Mouse (Mus musculus) testis, postnatal 10 days (tissue): Measurements from ENCODE around the gene Trappc2l.
"Not testable (repeated sequence)": the region's sequence is repeated elsewhere in the genome, so short reads cannot be mapped to it uniquely, and the experiment has no call there.

ENCODE experiments used
- DNase-seq: peaks from one replicate; pipeline ENCODE4 v3.0.0; 2021; ENCODE audit warnings: low spot score

Gene Trappc2l

GRCm38 (mm10) chr8:122611295-122612133, at the start of gene Trappc2l, which contains the start of gene Galns:
TSS of gene Trappc2l (plus strand) at chr8:122611640.
TSS of gene Galns (minus strand) at chr8:122611463.
- DNase-seq = peak; percentile 98

DNA sequence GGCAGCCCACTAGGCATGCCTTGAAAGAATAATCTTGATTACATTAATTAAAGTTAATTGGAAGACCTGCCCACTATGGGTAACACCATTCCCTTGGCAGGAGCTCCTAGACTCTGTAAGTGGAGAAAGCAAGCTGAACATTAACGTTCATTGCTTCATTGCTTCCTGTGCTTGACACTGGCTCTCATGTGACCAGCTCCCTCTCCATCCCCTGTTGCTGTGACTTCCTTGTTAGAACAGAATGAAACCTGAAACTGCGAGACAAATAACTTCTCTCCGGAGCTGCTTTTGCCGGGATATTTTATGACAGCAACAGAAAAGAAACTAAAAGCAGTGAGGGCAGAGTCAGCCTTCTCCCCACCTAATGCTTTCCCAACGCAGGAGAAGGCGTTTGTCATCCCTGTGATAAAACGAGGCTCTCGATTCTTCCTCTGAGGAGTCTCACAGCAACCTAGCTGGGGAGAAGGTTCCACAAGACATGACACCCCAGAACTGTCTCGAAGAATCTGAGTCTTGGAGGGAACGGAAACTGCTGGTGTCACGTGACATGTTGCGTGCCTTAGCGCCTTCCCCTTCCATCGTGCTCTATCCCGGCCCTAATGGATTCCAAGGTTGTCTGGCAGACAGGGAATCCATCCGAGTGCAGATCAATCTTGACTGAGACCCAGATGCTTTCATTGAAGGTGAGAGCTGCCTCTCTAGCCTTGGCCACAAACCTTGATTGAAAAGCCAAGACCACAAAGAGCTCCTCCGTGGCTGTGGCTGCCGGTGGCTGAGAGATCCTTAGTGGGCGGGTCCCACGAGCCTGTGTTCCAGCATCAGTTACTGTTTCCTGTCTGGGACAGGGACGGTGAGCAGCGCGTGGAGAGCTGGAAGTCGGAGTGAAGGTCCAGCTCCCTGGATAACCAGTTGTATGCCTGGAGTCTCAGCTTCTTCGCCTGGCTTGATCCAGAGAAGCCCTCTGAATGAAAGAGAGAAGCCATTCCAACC, 46.8 kb upstream of the Trappc2l start:
- DNase-seq = no peak

DNA sequence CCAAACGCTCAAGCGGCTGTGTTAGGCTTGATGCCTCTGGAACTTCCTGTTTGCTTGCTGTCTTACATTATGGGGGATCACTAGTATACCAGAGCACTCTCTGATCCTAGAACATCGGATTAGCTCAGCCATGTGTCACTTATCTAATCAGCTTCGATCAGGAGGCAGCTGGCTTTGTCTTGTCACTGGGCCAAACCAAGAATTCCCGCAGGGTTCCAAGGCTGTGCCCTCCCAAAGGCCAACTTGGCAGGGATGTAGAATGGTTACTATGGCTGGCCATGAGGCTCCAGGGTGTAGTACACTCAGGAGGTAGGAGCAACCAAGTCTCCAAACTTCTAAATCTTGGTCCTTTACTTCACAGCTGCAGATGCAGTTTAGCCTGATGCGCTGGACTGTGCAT, 44.7 kb upstream of the Trappc2l start:
- DNase-seq = no peak

DNA sequence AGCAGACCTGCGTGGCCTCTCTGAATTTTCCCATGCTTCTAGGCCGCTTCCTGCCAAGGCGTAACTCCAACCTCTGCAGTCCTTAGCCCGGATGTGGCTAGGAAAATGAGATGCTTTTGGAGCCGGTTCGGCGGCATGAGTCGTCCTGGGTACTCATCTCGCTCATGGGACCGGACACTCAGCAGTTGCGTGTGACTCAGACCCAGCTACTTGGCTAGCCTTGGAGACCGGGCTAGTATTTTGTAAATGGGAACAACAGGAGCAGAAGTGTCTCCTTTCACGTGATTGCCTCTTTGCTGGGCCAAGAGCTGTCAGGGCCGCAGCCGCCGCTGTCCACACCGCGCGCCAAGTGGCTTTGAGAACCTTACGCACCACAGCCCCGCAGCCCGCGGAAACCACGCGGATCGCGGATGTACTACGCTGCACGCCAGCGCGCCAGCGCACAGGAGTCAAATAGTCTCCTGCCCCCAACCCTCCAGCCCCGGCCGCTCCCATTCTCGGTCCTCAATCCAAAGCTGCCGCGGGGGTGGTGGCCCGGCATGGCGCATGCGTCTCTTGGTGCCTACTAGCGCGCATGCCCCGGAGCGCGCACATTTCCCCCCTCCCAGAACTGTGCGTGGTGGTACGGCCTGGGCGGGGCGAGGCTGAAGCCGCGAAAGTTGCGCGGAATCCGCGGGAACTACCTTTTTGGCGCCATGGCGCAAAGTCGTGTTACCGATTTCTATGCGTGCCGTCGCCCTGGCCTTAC, 43.9 kb upstream of the Trappc2l start, which contains the start of gene Cdt1:
Gene Cdt1 (plus strand): TSS at position 655 of the 748 bp plus-strand sequence.
- DNase-seq = peak; percentile 95

DNA sequence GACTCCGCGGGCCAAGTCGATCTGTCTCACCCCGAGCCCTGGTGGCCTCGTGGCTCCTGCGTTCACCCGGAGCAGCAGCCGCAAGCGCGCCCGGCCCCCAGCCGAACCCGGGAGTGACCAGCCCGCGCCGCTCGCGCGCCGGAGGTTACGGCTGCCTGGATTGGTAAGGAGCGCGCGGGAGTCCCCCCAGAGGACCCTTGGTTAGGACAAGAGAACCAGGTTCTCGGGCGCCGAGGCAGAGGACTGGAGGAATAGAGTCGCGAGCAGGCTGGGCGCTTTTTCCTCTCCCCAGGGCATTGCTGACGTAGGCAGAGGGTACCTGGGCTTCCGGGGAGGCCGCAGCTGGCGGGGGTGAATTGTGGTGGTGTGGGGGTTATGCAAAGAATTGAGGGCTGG, 43.3 kb upstream of the Trappc2l start:
- DNase-seq = no peak

DNA sequence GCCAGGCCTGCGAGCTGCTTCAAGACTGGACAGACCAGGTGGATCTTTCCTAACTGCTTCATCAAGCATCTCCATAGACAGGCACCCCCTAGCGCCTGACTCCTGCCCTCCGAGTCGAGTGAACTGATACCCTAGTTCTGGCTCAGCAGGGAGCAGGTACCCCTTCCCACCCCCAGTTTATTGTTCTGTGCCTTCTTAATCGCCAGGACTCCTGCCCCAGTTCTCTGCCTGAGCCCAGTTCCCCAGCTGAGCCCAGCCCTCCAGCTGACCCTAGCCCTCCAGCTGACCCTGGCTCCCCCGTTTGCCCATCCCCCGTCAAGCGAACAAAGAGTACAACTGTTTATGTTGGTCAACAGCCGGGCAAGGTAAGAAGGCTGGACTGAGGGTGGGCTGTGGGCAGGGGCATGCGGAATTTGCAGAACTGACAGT, 42.5 kb upstream of the Trappc2l start:
- no peak for DNase-seq

- no peak for DNase-seq
Observed at GRCm38 (mm10) chr8:122569329-122569728, 42.1 kb upstream of the Trappc2l start.

GRCm38 (mm10) chr8:122569996-122570395, 41.4 kb upstream of the Trappc2l start:
- DNase-seq = no peak

- no peak for DNase-seq
Observed at GRCm38 (mm10) chr8:122571153-122571552, 40.3 kb upstream of the Trappc2l start.

DNA sequence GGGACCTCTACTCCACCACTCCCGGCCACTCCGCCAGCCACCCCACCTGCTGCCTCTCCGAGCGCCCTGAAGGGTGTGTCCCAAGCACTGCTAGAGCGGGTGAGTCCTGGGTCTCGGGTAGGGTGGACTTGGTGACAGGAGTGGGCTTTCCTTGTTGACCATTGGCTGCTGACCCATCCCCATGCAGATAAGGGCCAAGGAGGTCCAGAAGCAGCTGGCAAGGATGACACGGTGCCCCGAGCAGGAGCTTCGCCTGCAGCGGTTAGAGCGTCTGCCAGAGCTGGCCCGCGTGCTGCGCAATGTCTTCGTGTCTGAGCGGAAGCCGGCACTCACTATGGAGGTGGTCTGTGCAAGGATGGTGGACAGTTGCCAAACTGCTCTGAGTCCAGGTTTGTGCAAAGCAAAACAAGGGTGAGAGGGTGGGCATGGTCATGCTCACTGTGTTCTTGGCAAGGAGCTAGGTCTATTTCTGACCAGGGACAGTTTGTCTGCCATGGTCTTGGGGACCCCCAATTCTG, 39.6 kb upstream of the Trappc2l start:
- no peak for DNase-seq

- no peak for DNase-seq
Observed at GRCm38 (mm10) chr8:122572751-122573150, 38.7 kb upstream of the Trappc2l start.

GRCm38 (mm10) chr8:122573176-122573575, 38.3 kb upstream of the Trappc2l start:
- not testable (repeated sequence) for DNase-seq

DNA sequence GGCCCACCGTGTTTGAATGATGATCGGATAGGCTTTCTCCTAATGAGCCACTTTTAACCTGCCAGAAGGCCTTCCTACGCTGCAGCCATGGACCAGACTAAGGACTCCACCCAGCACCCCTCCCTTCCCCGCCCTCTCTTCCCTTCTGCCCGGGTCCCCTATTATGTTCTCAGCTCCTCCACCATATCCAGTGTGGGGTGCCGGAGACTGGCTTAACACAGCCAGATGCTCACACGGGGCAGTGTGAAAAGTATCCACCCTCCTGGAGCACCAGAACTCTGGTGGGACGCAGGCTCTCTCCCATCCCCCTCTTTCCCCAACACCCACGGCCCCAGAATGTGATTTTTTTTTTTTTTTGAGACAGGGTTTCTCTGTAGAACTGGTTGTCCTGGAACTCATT, 37.9 kb upstream of the Trappc2l start:
- no peak for DNase-seq

DNA sequence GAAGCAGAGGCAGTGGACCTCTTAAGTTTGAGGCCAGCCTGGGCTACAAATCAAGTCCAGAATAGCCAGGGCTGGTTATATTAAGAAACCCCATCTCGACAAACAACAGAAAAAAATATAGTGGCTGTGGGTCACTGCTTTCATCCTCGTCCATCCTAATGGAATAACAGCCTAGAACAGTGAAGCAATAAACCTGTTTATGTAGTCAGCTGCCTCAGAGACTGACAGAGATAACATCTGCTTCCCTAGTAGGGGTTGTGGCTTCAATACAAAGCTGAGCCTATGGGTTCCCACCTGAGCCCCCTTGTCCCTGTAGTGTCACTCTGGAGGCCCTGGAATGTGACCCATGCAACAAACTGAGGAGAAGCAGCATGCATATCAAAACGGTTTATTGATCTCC, 37.2 kb upstream of the Trappc2l start:
- DNase-seq = no peak

DNA sequence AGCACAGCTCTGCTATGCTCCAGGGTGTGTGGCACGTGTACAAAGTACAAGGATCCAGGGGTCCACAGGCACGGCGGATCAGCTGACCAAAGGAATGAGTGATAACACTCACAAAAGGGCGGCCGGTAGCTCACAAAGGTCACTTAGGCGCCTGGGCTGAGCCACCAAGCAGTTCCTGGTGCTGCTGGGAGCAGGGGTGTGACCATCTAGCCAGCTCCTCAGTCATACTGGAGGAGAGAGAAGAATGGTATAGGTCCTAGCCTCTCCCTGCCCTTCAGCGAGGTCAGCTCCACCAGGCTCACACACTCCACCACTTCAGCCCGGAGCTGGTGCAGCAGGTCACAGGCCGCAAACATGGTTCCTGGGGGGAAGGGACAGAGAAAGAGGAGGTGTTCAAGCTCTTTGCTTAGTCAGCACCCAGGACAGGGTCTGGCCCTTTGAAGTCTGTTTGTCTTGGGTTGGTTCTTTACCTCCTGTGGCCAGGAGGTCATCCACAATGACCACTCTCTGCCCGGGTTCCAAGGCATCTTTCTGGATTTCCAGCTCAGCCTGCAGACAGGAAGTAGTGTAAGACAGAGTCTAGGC, 36.7 kb upstream of the Trappc2l start:
- no peak for DNase-seq

DNA sequence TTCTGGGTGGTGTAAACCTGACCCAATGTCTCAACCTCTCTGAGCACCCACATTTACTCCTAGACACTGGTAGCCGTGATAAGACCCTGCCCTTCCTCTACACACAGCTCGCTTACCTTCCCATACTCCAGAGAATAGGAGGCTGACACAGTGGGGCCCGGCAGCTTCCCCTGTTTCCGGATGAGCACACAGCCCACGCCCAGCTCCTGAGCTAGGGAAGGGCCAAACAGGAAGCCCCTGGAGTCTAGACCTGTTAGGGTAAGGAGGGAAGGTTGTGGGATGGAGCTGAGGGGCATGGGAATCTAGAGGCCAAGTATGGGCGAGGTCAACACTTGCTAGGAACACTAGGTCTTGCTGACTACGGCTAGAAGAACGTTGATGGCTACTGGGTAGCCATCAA, 36.2 kb upstream of the Trappc2l start:
- DNase-seq = no peak

DNA sequence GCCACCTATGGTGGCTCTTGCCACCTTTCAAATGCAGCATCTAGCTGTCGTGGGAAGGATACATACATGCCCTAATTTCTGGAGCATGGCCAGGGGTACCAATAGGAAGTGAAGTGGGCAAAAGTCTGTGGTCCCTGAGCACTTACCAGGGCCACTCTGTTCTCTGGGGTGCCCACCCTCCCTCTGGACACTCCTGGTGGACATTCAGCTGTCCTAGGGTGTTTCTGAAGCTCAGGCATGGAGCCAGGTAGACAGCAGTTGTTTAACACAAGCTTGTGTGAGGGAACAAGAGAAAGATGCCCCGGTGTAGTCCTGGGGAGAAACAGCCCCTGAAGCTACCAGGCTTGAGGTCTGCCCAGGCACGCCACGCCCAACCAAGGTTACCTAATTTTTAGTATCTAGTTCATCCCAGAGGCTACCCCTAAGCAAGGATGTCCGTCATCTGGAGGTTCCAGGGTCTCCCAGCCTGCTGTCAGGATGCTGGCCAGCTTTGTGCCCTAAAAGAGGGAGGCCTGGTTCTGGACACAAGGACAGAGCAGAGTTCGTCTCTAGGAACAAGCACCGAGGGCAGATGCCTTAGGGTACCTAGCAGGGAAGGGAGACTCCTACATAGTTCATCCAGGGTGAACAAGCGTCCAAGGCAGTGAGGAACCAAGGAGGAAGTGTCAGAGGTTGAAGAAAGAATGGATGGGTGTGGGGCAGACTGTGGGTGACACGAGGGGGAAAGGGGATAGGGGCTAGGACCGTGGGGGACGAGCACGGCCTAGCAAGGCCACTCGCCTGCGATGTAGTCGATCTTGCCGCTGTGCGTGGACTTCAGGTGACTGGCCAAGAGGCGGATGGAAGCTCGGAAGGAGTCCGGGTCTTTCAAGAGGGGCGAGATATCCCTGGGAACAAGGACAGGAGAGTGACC, 35.4 kb upstream of the Trappc2l start:
- DNase-seq = no peak

DNA sequence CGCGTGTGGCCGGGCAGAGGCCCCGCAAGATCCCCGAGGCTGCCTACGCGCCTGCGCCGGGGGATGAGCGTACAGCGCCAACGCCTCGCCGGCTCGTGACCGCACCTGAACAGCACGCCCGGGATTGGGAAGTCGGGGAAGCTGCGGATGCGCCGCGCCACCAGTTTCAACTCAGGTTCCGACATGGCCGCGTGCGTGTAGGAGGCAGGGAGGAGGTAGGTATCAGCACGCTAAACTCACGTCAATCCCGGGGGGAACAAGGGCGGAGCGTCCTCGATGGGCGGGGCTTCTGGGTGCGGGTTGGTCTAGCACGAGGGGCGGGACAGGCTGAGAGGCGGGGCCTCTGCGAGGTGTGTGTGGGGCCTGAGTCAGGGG, 34.8 kb upstream of the Trappc2l start, which contains the start of gene Aprt:
Gene Aprt (minus strand): TSS at position 262 of the 375 bp plus-strand sequence.
- peak; percentile 97 for DNase-seq

GRCm38 (mm10) chr8:122577116-122577515, 34.3 kb upstream of the Trappc2l start:
- DNase-seq = no peak

DNA sequence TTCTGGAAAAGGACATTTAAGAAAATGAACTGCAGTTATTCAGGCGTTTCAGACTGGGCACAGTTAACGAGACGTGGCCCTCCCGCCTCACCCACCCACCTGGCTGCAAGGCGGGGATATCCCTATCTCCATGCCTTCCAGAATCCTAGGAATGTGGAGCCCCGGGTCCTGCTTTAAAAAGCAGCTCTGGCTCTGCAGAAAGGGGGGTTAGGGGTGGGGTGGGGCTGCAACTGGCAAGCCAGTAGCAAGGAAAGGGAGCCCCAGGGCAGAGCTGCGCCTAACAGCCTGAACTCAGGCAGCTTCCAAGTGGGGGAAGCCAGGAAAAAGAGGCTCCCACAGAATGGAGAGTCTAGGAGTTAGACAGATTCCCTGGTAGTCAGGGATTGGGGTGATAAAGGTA, 32.2 kb upstream of the Trappc2l start:
- DNase-seq = no peak
